Mouse (Mus musculus) forebrain, postnatal 0 days (tissue): ENCODE data around the gene Cntnap2. TPM values are rescaled to one million over a fixed set of nuclear protein-coding genes. Genes with fewer than 3 reads are reported as not detected.
A peak's percentile ranks its signal among the peaks of the same experiment; 100 is the strongest.
"Not testable (repeated sequence)": the region's sequence is repeated elsewhere in the genome, so short reads cannot be mapped to it uniquely, and the experiment has no call there.

ENCODE experiments used
- ATAC-seq: fragments of 200-750 bp; cut with Nextera tagmentation; 2 replicates; pipeline ENCODE4 v1.8.0; 2017; ENCODE audit warnings: mild to moderate bottlenecking, moderate library complexity
- DNase-seq: peaks from one replicate; pipeline ENCODE4 v3.0.0-alpha.2; 2015
- H3K27ac ChIP-seq: fragments of 300-500 bp; sonication (generic); 2 replicates; pipeline ENCODE4 v1.5.1; 2014; ENCODE audit warnings: low read depth, mild to moderate bottlenecking, antibody characterized with exemption, low read length, moderate library complexity, mixed read lengths
- H3K27me3 ChIP-seq: fragments of 300-500 bp; sonication (generic); 2 replicates; pipeline ENCODE4 v1.6.1; 2014; ENCODE audit warnings: mild to moderate bottlenecking, low read length, mixed read lengths; ENCODE audit not compliant: insufficient read depth
- H3K36me3 ChIP-seq: fragments of 300-500 bp; sonication (generic); 2 replicates; pipeline ENCODE4 v1.6.1; 2014; ENCODE audit warnings: mild to moderate bottlenecking, moderate library complexity; ENCODE audit not compliant: insufficient read depth
- H3K4me1 ChIP-seq: fragments of 300-500 bp; sonication (generic); 2 replicates; pipeline ENCODE4 v1.6.1; 2014; ENCODE audit warnings: antibody characterized with exemption; ENCODE audit not compliant: insufficient read depth
- H3K4me2 ChIP-seq: fragments of 300-500 bp; sonication (generic); 2 replicates; pipeline ENCODE4 v1.6.1; 2014; ENCODE audit warnings: low read depth, mild to moderate bottlenecking, moderate library complexity
- H3K4me3 ChIP-seq: fragments of 300-500 bp; sonication (generic); 2 replicates; pipeline ENCODE4 v1.5.1; 2014; ENCODE audit warnings: low read depth, low read length, mixed read lengths
- H3K9ac ChIP-seq: fragments of 300-500 bp; sonication (generic); 2 replicates; pipeline ENCODE4 v1.6.1; 2014; ENCODE audit warnings: mild to moderate bottlenecking
- H3K9me3 ChIP-seq: fragments of 300-500 bp; sonication (generic); 2 replicates; pipeline ENCODE4 v1.6.1; 2016; ENCODE audit warnings: low read length
- CTCF ChIP-seq: sonication (generic); IDR thresholded peaks from 2 replicates; pipeline ENCODE4 v1.5.1; 2016; ENCODE audit warnings: antibody characterized with exemption, control low read depth, low read depth
- WGBS: fragments of 180-500 bp; shearing (Covaris S2); extraction: QIAGEN DNeasy Blood & Tissue Kit; methylation state at CpG from one replicate; pipeline ENCODE4 v1.1.7; 2014; 5-methylcytosine and 5-hydroxymethylcytosine counted together
- polyA plus RNA-seq: library from polyadenylated mRNA; unstranded; fragments of >200 nt; fragmentation: Nextera tagmentation; extraction: Ambion mirVana; gene quantifications from 2 replicates; pipeline ENCODE4 v1.2.1, GENCODE M21; 2015
- total RNA-seq: library from RNA; depleted of rRNA; stranded (reverse); fragments of >200 nt; gene quantifications from 2 replicates; pipeline ENCODE4 v1.2.3, GENCODE M21; 2014

Cntnap2 gene
- total and polyA plus RNA-seq, 2 experiments from 2014 or later, result 50.2 to 107 TPM

GRCm38 (mm10) chr6:47044385-47045200 is 1985.4 kb downstream of the Cntnap2 start:
- 7% methylated on average over 46 of the region's 46 CpGs for WGBS
- no peak overlapping the region for H3K27ac ChIP-seq
- H3K27me3 ChIP-seq, result no peaks in the 10 kb centered on the region
- ATAC-seq (peak; percentile 53), DNase-seq (peak; percentile 11)
- peak overlapping the region; percentile 55 for H3K9ac ChIP-seq
- H3K36me3 ChIP-seq, result no peaks in the 10 kb centered on the region
- H3K9me3 ChIP-seq, result no peaks in the 10 kb centered on the region
- TF ChIP-seq CTCF, result no peak
- peak overlapping the region; percentile 58 for H3K4me2 ChIP-seq
- no peaks in the 10 kb centered on the region for H3K4me1 ChIP-seq
- H3K4me3 ChIP-seq, result peak overlapping the region; percentile 38

- Histone ChIP-seq H3K27me3 (no peaks in the 10 kb centered on the region), H3K9me3 (no peaks in the 10 kb centered on the region), H3K4me1 (no peaks in the 10 kb centered on the region), H3K27ac (no peak overlapping the region), H3K4me2 (no peak overlapping the region), H3K9ac (no peak overlapping the region), H3K4me3 (no peak overlapping the region), H3K36me3 (no peaks in the 10 kb centered on the region)
- ATAC-seq (no peak), DNase-seq (no peak)
- WGBS, result 82% methylated on average over 5 of the region's 5 CpGs
- TF ChIP-seq CTCF, result no peak
Observed at GRCm38 (mm10) chr6:47049051-47049450, 1989.9 kb downstream of the Cntnap2 start.

DNA sequence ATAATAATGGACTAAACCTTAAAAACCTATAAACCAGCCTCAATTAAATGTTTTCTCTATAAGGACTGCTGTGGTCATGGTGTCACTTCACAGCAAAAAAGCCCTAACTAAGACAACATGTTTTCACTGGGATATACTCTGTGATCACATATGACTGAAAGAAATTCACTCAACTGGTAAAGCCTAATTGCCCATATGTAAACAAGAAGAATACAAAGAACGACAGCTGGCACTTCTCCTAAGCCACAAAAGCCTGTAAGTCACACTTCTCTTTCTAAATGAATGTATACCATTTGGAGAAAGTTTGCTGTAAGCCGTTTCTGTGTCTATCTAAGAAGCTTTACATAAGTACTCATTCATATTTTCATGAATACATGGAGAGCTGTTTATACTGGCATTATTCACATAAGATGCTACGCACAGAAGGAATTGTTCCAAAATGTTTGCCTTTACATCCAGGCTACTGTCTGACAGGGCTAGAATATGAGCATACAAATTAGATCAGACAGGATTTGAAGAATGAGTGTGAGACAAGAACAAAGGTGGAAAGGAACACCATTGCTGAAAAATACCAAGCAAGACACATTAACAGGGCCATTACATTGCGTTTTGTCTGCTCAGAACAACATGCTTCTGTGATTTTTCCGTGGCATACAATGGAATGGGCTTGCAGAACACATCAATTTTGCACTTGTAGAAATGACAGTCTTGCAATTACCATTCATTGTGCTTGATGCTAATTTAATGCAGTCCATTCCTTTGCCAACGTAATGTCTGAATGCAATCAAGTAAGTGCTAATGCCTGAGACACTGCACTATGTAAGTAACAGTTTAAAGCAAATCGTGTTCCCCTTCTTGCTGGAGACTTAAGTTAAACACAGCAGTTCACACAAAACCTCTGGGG is 1991.4 kb downstream of the Cntnap2 start:
- H3K9ac ChIP-seq, result no peak overlapping the region
- no peak overlapping the region for H3K27ac ChIP-seq
- H3K27me3 ChIP-seq, result no peaks in the 10 kb centered on the region
- ATAC-seq, result peak; percentile 73
- 20% methylated on average over 7 of the region's 7 CpGs for WGBS
- H3K36me3 ChIP-seq, result no peaks in the 10 kb centered on the region
- no peak overlapping the region for H3K4me2 ChIP-seq
- H3K4me3 ChIP-seq, result no peak overlapping the region
- no peaks in the 10 kb centered on the region for H3K9me3 ChIP-seq
- no peak for TF ChIP-seq CTCF
- DNase-seq, result peak; percentile 54
- no peaks in the 10 kb centered on the region for H3K4me1 ChIP-seq

DNA sequence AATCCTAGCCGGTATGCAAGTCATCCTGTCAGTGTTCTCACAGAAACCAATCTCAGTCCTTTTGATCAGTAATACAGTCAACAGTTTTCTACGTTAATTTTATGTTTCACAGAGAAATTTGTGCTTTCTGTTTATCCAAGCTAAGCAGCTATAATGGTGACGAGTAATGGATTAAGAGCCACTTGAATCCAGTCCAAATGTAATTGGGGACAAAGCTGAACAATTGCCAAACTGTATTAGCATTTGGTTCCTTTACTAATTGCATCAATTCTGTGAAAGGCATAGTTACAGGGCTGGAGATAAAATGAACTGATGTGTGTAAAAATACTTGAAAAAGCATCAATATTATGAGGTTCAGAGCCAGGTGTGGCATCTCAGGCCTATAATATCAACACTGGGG is 2002.2 kb downstream of the Cntnap2 start:
- Histone ChIP-seq H3K9ac (no peak overlapping the region), H3K4me1 (no peaks in the 10 kb centered on the region), H3K4me2 (no peak overlapping the region), H3K4me3 (no peak overlapping the region), H3K9me3 (no peaks in the 10 kb centered on the region), H3K27ac (no peak overlapping the region), H3K27me3 (no peaks in the 10 kb centered on the region), H3K36me3 (no peaks in the 10 kb centered on the region)
- DNase-seq (peak; percentile 5), ATAC-seq (no peak)
- TF ChIP-seq CTCF, result no peak
- WGBS, result 23% methylated on average over 3 of the region's 3 CpGs

DNA sequence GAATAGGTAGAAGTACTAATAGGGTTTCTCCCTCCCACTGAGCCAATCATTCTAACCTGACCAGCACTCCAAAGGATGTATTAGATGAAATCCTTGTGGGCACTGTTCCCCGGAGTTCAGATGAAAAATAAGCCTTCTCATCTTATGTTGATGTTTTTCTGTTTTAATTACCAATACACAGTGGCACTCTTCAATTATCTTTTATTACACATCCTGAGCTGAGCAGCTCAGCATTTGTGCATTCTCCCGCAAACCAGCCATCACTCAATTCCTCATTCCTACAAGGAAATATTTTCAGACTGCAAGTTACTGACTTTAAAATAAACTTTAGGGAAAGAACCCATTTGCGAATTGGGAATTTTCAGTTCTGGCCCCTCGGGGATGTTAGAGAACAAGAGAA is 2030.8 kb downstream of the Cntnap2 start:
- Histone ChIP-seq H3K27ac (no peak overlapping the region), H3K36me3 (no peaks in the 10 kb centered on the region), H3K4me3 (no peak overlapping the region), H3K4me2 (no peak overlapping the region), H3K4me1 (no peaks in the 10 kb centered on the region), H3K9me3 (no peaks in the 10 kb centered on the region), H3K27me3 (no peaks in the 10 kb centered on the region), H3K9ac (no peak overlapping the region)
- no peak for TF ChIP-seq CTCF
- ATAC-seq (no peak), DNase-seq (no peak)
- WGBS, result 66% methylated on average over 4 of the region's 4 CpGs

GRCm38 (mm10) chr6:47104951-47105350 is 2045.8 kb downstream of the Cntnap2 start:
- Histone ChIP-seq H3K4me2 (no peak overlapping the region), H3K27ac (no peak overlapping the region), H3K36me3 (no peaks in the 10 kb centered on the region), H3K9me3 (no peaks in the 10 kb centered on the region), H3K4me3 (no peak overlapping the region), H3K27me3 (no peaks in the 10 kb centered on the region), H3K9ac (no peak overlapping the region), H3K4me1 (no peaks in the 10 kb centered on the region)
- WGBS, result 71% methylated on average over 1 of the region's 1 CpGs
- TF ChIP-seq CTCF, result no peak
- DNase-seq (no peak), ATAC-seq (no peak)

GRCm38 (mm10) chr6:47109582-47110220 is 2050.5 kb downstream of the Cntnap2 start:
- Histone ChIP-seq H3K9ac (no peak overlapping the region), H3K27ac (no peak overlapping the region), H3K9me3 (no peaks in the 10 kb centered on the region), H3K36me3 (no peaks in the 10 kb centered on the region), H3K4me2 (no peak overlapping the region), H3K27me3 (no peaks in the 10 kb centered on the region), H3K4me1 (no peaks in the 10 kb centered on the region), H3K4me3 (no peak overlapping the region)
- ATAC-seq (no peak), DNase-seq (no peak)
- 38% methylated on average over 6 of the region's 6 CpGs for WGBS
- no peak for TF ChIP-seq CTCF

GRCm38 (mm10) chr6:47134063-47134462 is 2074.9 kb downstream of the Cntnap2 start:
- H3K4me2 ChIP-seq, ATAC-seq, H3K9ac ChIP-seq, H3K36me3 ChIP-seq, H3K27ac ChIP-seq, H3K27me3 ChIP-seq, DNase-seq, H3K4me1 ChIP-seq, H3K9me3 ChIP-seq, H3K4me3 ChIP-seq: not testable (repeated sequence)
- WGBS, result no CpG with 5 or more reads among the region's 1 CpGs

- not testable (repeated sequence) for H3K9ac ChIP-seq, DNase-seq, H3K9me3 ChIP-seq, H3K4me2 ChIP-seq, H3K36me3 ChIP-seq, H3K27ac ChIP-seq, H3K4me3 ChIP-seq, H3K27me3 ChIP-seq, H3K4me1 ChIP-seq, ATAC-seq
- WGBS, result no CpG with 5 or more reads among the region's 1 CpGs
Observed at GRCm38 (mm10) chr6:47153018-47153417, 2093.9 kb downstream of the Cntnap2 start.
